Mouse (Mus musculus) liver, postnatal 0 days (tissue): ENCODE results near the gene Nfib. TPM values are rescaled to one million over a fixed set of nuclear protein-coding genes. Genes with fewer than 3 reads are reported as not detected.

Experiments used
- ATAC-seq: fragments of 200-750 bp; cut with Nextera tagmentation; 2 replicates; pipeline ENCODE4 v1.8.0; 2017; ENCODE audit warnings: mild to moderate bottlenecking, moderate library complexity
- DNase-seq: peaks from one replicate; pipeline ENCODE4 v3.0.0-alpha.2; 2016
- H3K27ac ChIP-seq: fragments of 300-500 bp; sonication (generic); 2 replicates; pipeline ENCODE4 v1.5.1; 2014; ENCODE audit warnings: antibody characterized with exemption, moderate library complexity, mild to moderate bottlenecking, low read depth
- H3K27me3 ChIP-seq: fragments of 300-500 bp; sonication (generic); 2 replicates; pipeline ENCODE4 v1.6.1; 2014; ENCODE audit warnings: low read length, control low read depth, mixed read lengths; ENCODE audit not compliant: insufficient read depth
- H3K36me3 ChIP-seq: fragments of 300-500 bp; sonication (generic); replicated peaks from 2 replicates; pipeline ENCODE4 v1.6.1; 2014; ENCODE audit warnings: mild to moderate bottlenecking, control low read depth, low read length, moderate library complexity, mixed read lengths; ENCODE audit not compliant: insufficient read depth
- H3K4me1 ChIP-seq: fragments of 300-500 bp; sonication (generic); 2 replicates; pipeline ENCODE4 v1.6.1; 2014; ENCODE audit warnings: antibody characterized with exemption, mild to moderate bottlenecking, control low read depth; ENCODE audit not compliant: insufficient read depth
- H3K4me2 ChIP-seq: fragments of 300-500 bp; sonication (generic); 2 replicates; pipeline ENCODE4 v1.6.1; 2014; ENCODE audit warnings: low read depth, mild to moderate bottlenecking, low read length, moderate library complexity, mixed read lengths
- H3K4me3 ChIP-seq: fragments of 300-500 bp; sonication (generic); 2 replicates; pipeline ENCODE4 v1.5.1; 2014; ENCODE audit warnings: low read depth, low read length
- H3K9ac ChIP-seq: fragments of 300-500 bp; sonication (generic); replicated peaks from 2 replicates; pipeline ENCODE4 v1.6.1; 2014; ENCODE audit warnings: mild to moderate bottlenecking, moderate library complexity
- H3K9me3 ChIP-seq: fragments of 300-500 bp; sonication (generic); 2 replicates; pipeline ENCODE4 v1.6.1; 2016; ENCODE audit warnings: mild to moderate bottlenecking, control low read depth, low read length, mixed read lengths
- CTCF ChIP-seq: sonication (generic); IDR thresholded peaks from 2 replicates; pipeline ENCODE4 v1.5.1; 2016; ENCODE audit warnings: antibody characterized with exemption, low read depth
- EP300 ChIP-seq: IDR thresholded peaks from 2 replicates; pipeline ENCODE4 v1.6.1; 2016; ENCODE audit warnings: antibody characterized with exemption, low read depth, mild to moderate bottlenecking
- WGBS: fragments of 180-500 bp; shearing (Covaris S2); extraction: QIAGEN DNeasy Blood & Tissue Kit; methylation state at CpG from one replicate; pipeline ENCODE4 v1.1.7; 2014; ENCODE audit not compliant: insufficient replicate concordance; 5-methylcytosine and 5-hydroxymethylcytosine counted together
- polyA plus RNA-seq: library from polyadenylated mRNA; unstranded; fragments of >200 nt; fragmentation: Nextera tagmentation; extraction: Ambion mirVana; gene quantifications from 2 replicates; pipeline ENCODE4 v1.2.1, GENCODE M21; 2015

The Nfib gene
- polyA plus RNA-seq, 1 experiment from 2014 or later = 8.3 TPM

GRCm38 (mm10) chr4:82474334-82474733 lies 231.2 kb downstream of the Nfib start:
- Histone ChIP-seq H3K4me3 (no peak overlapping the region), H3K27ac (peak overlapping the region; percentile 34; the same call in 1 of the 2 replicates), H3K4me1 (peaks cover 15% of the 10 kb centered on the region), H3K4me2 (no peak overlapping the region), H3K9me3 (no peaks in the 10 kb centered on the region), H3K27me3 (no peaks in the 10 kb centered on the region), H3K9ac (no peak overlapping the region), H3K36me3 (no peaks in the 10 kb centered on the region)
- ATAC-seq (no peak), DNase-seq (no peak)
- 73% methylated on average over 5 of the region's 5 CpGs for WGBS
- TF ChIP-seq EP300 (no peak), CTCF (no peak)

GRCm38 (mm10) chr4:82470938-82471320 lies 234.6 kb downstream of the Nfib start:
- H3K27me3 ChIP-seq = no peaks in the 10 kb centered on the region
- H3K36me3 ChIP-seq = no peaks in the 10 kb centered on the region
- TF ChIP-seq CTCF = no peak
- no peak for TF ChIP-seq EP300
- no peak for ATAC-seq
- no peak for DNase-seq
- no peak overlapping the region for H3K4me3 ChIP-seq
- 0 out of 2 replicates have a peak overlapping the region, but pooled peaks have one; percentile 57 for H3K27ac ChIP-seq
- H3K9me3 ChIP-seq = no peaks in the 10 kb centered on the region
- peaks cover 16% of the 10 kb centered on the region for H3K4me1 ChIP-seq
- H3K9ac ChIP-seq = no peak overlapping the region
- H3K4me2 ChIP-seq = no peak overlapping the region
- WGBS = 59% methylated on average over 3 of the region's 3 CpGs

GRCm38 (mm10) chr4:82470212-82470937 lies 235.2 kb downstream of the Nfib start:
- WGBS = 69% methylated on average over 5 of the region's 5 CpGs

GRCm38 (mm10) chr4:82468944-82469343 lies 236.6 kb downstream of the Nfib start:
- no peaks in the 10 kb centered on the region for H3K27me3 ChIP-seq
- ATAC-seq (peak; percentile 56), DNase-seq (no peak)
- no peak overlapping the region for H3K9ac ChIP-seq
- no peaks in the 10 kb centered on the region for H3K36me3 ChIP-seq
- no peaks in the 10 kb centered on the region for H3K9me3 ChIP-seq
- peaks cover 23% of the 10 kb centered on the region for H3K4me1 ChIP-seq
- WGBS = 42% methylated on average over 3 of the region's 3 CpGs
- no peak overlapping the region for H3K4me2 ChIP-seq
- no peak overlapping the region for H3K4me3 ChIP-seq
- no peak for TF ChIP-seq CTCF
- no peak for TF ChIP-seq EP300
- peak overlapping the region; percentile 18; the same call in 1 of the 2 replicates for H3K27ac ChIP-seq

More at GRCm38 (mm10) chr4:82470212-82470937, 235.2 kb downstream of the Nfib start:
- Histone ChIP-seq H3K4me2 (no peak overlapping the region), H3K27me3 (no peaks in the 10 kb centered on the region), H3K9me3 (no peaks in the 10 kb centered on the region), H3K4me1 (peaks cover 14% of the 10 kb centered on the region), H3K27ac (0 out of 2 replicates have a peak overlapping the region, but pooled peaks have one; percentile 26), H3K36me3 (no peaks in the 10 kb centered on the region), H3K9ac (no peak overlapping the region), H3K4me3 (no peak overlapping the region)
- no peak for DNase-seq
- ATAC-seq = no peak
- no peak for TF ChIP-seq CTCF
- no peak for TF ChIP-seq EP300

- no peaks in the 10 kb centered on the region for H3K9me3 ChIP-seq
- 0 out of 2 replicates have a peak overlapping the region, but pooled peaks have one; percentile 7 for H3K4me2 ChIP-seq
- H3K27me3 ChIP-seq = no peaks in the 10 kb centered on the region
- peak overlapping the region; percentile 48; the same call in 1 of the 2 replicates for H3K27ac ChIP-seq
- no peak for TF ChIP-seq CTCF
- peaks cover 16% of the 10 kb centered on the region; the same call in 1 of the 2 replicates for H3K4me1 ChIP-seq
- DNase-seq (peak; percentile 31), ATAC-seq (no peak)
- H3K4me3 ChIP-seq = no peak overlapping the region
- WGBS = 40% methylated on average over 8 of the region's 8 CpGs
- no peaks in the 10 kb centered on the region for H3K36me3 ChIP-seq
- H3K9ac ChIP-seq = no peak overlapping the region
Measured at GRCm38 (mm10) chr4:82466717-82467116, 238.8 kb downstream of the Nfib start.

- no peak for DNase-seq
- no peak for ATAC-seq
- Histone ChIP-seq H3K27me3 (no peaks in the 10 kb centered on the region), H3K9ac (no peak overlapping the region), H3K9me3 (no peaks in the 10 kb centered on the region), H3K4me3 (no peak overlapping the region), H3K36me3 (no peaks in the 10 kb centered on the region), H3K4me1 (peaks cover 16% of the 10 kb centered on the region; the same call in 1 of the 2 replicates), H3K27ac (peak overlapping the region; percentile 48; the same call in 1 of the 2 replicates), H3K4me2 (no peak overlapping the region)
- 66% methylated on average over 6 of the region's 6 CpGs for WGBS
- TF ChIP-seq EP300 (no peak), CTCF (no peak)
Measured at GRCm38 (mm10) chr4:82466144-82466543, 239.4 kb downstream of the Nfib start.
